Mouse (Mus musculus) frontal cortex, postnatal 14 days (tissue): ENCODE results near the gene H2-T23.

Source experiments
- DNase-seq, 2 experiments: peaks; one replicate each; pipeline ENCODE4 v3.0.0; 2022; ENCODE audit warnings: low spot score in 2 of 2

The H2-T23 gene

DNA sequence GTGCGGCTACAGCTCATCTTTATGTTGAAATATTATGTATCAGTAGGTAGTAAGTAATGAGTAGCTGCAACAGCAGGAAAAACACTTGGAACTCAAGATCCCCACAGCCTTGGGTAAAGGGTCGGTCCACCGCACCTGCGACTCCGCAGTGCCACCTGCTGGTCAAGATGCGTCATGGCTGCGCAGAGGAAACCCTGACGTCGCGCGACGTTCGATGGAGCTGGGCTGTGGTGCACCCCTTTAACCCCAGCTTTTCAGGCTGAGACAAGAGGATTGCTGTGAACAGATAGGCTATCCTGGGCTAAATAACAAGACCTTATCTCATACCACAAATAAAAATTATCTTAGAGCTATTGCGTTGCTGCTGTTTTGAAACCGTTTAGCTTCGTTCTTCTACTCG is 39.0 kb downstream of the H2-T23 start:
- DNase-seq: peak; percentile 48 to 64

DNA sequence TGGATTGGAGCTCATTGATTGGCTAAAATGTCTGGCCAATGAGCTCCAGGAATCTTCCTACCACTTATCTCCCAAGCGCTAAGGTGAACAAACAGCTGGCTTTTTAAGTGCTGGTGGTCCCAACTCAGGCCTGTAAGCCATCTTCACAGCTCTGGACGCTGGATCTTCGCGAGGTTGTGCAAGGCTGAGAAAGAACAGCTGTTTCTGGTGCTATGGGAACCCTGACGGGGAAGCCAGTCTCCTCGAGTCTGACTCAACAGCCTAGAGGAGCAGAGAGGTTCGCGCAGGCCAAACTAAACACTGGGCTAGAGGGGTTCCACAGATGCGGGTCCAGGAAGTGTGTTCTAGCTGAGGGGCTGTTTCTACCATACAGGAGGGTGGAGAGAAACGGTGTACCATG is 40.9 kb downstream of the H2-T23 start:
- no peak for DNase-seq

GRCm38 (mm10) chr17:35981776-35982175 is 50.9 kb downstream of the H2-T23 start:
- no peak for DNase-seq

GRCm38 (mm10) chr17:35980363-35980754 is 52.3 kb downstream of the H2-T23 start:
- DNase-seq: peak in 1 of 2 experiments; percentile 51
